Mouse (Mus musculus) G1E-ER4 (cell line): ENCODE results near the gene Gja6. TPM values are rescaled to one million over a fixed set of nuclear protein-coding genes. Genes with fewer than 3 reads are reported as not detected.

Experiments
- GATA1 ChIP-seq: IDR thresholded peaks from one replicate; pipeline ENCODE4 v1.8.0; 2012; ENCODE audit warnings: low read length, inconsistent platforms
- polyA plus RNA-seq: library from polyadenylated mRNA; stranded (reverse); fragments of >175 nt; gene quantifications from 2 replicates; pipeline ENCODE4 v1.2.3, GENCODE M21; 2012

Gja6 gene
- polyA plus RNA-seq: 0.23 and 0.27 TPM in 2 replicates

- TF ChIP-seq GATA1: no peak
These were observed at the start of gene Gja6 for GRCm38 (mm10) chrX:160906952-160907351. TSS of gene Gja6 (minus strand) at chrX:160907052.

DNA sequence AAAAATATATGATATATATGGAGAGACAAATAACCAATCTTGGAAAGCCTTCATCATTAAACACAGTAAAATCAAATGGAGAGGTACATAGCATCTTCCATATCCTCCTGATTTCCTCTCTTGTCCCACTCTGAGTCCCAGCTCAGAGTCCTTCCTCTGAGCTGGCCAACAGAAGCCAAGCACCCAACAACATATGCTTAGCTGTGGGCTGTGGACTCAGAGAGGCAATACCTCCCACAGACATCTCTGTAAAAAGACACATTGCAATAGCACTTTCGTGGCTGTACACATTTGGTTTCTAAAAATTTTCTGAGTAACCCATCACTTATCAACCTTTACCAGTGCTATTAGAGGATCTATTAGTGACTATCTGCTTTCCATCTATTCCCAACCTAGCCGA is 42.7 kb upstream of the Gja6 start:
- no peak for TF ChIP-seq GATA1

DNA sequence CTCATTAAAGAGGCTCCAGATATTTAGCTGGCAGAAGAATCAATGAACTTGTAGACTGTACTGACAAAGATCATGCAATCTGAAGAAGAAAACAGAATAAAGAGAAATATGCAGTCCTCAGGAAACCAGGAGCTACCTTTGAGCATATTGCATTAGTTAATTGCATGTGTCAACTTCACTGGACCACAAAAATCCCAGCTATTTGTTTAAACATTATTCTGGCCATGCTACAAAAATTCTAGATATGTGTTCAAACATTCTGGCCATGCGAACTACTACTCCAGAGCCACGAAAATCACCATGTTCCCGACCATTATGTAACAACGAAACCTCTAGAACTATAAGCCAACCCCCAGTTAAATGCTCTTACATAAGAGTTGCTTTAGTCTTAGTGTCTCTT is 37.9 kb upstream of the Gja6 start:
- TF ChIP-seq GATA1: no peak

GRCm38 (mm10) chrX:160935541-160935940 is 28.7 kb upstream of the Gja6 start:
- no peak for TF ChIP-seq GATA1

DNA sequence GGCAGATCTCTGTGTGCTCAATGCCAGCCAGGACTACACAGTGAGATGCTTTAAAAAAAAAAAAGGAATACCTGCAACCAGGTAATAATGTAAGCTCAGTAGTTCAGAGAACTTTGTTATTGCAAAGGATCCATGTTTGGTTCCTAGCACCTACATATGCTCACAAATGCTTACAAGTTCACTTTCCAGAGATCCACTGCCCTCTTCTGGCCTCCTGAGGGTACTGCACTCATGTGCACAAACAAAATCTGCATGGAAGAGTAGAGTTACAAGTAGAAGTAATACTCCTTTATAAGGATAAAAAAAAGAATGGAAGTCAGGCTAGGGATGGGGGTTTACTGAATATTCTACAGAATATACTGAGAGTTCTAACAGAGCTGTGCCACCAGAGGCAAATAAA is 23.8 kb upstream of the Gja6 start:
- TF ChIP-seq GATA1: no peak

DNA sequence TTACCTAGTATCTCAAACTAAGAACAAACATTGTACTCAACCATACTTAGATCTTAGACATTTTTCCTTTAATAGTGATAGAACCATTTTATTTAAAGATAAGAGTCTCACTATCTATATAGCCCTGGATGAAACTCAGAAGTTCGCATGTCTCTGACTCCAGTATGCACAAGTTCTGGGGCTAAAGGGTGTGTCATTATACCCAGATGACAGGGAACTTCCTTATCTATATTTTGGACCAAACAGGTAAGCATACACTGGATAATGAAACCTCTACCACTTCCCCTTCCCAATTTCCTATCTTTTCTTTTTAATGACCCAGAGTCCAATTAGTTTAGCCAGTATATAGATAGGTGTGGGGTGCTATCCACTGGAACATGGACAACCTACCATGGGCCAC is 22.0 kb upstream of the Gja6 start:
- no peak for TF ChIP-seq GATA1

GRCm38 (mm10) chrX:160919022-160919637 is 12.3 kb upstream of the Gja6 start:
- TF ChIP-seq GATA1: no peak

DNA sequence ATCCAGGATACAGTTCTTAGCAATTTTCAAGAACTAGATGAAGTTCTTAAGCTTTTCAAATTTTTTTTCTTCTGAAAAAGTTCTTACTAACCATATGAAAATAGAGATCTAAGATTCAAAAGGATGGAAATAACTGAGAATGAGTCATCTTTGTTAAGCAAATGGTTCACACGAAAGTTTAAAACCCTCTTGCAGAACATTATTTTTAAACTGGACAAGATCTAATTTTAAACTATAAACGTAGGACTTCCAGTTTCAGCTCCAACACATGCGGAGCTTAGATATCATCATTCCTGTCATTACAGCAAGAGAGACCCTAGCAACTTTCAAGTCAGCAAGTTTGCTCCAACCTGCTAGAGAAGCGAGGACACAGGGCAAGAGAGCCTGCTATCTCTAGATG is 375 bp downstream of the Gja6 start:
- TF ChIP-seq GATA1: no peak

GRCm38 (mm10) chrX:160905913-160906312 is 939 bp downstream of the Gja6 start:
- TF ChIP-seq GATA1: no peak

- TF ChIP-seq GATA1: peak; percentile 65
These were observed 1.7 kb downstream of the Gja6 start for GRCm38 (mm10) chrX:160905041-160905678.

- TF ChIP-seq GATA1: no peak
These were observed 5.7 kb downstream of the Gja6 start for GRCm38 (mm10) chrX:160901118-160901517.

DNA sequence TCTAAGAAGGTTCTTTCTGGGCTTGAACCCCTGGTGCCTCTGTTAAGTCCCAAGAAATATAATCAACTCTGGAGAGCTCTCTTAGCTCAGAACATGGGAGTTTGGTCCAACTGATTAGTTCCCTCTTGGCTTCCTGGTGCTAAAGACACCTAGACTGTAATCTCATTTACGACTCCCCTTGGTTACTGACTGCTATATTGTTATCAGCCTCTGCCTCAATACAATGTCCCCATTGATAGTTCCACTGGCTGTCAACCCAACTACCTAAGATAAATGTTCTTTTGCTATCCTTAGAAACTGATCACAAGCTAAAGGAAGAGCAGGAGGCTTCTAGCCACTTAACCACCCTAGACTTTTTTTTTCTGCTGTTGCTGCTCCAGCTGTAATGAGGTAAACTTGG is 14.8 kb downstream of the Gja6 start:
- no peak for TF ChIP-seq GATA1

GRCm38 (mm10) chrX:160886301-160886700 is 20.6 kb downstream of the Gja6 start:
- no peak for TF ChIP-seq GATA1

DNA sequence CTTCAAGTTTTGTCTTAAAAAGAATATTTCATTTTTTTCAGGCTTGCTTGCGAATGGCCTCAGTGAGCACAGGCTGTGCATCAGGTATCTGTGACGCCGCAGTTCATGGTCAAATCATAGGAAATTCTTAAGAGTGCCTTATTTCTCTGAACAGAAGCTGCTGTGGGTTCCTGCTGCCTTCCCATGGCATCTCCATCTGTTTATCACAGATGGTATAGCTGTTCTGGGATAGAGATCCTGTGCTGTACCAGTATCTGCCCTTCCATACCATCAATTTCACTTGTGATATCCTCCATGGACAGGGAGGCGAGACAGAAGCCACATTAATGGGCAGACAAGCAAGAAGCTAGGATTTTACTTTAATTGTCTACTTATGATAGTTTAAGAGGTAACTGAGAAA is 40.3 kb downstream of the Gja6 start:
- no peak for TF ChIP-seq GATA1

GRCm38 (mm10) chrX:160865022-160865421 is 41.8 kb downstream of the Gja6 start:
- TF ChIP-seq GATA1: no peak

DNA sequence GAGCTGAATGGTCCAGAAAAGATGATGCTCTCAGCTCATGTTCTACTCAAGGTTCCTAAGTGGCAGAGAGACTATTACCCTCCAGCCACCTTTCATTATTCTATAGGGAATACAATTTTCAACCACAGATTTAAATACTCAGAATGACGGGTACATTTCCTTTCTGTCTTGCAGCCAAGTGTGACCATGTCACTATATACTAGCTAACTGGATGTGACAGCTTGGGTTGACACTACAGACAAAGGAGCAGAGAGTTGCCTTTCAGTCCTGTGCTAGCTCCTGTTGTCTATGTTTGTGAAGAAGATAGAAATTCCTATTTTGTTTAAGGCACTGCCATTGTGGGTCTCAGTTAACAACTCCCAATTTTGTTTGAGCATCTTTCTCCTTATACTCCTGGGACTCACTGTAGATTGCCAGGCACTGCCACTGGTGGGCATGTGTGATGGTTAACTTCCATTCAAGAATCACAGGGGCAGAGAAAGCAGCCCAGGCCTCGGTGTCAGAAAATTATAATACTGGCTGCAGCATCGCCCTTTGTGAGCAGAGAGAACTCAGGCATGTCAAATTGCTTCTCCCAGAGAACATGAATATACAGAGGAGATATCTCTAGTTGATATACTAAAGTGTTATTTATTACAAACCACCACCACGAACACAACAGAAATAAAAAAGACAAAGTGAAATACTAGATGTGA is 43.0 kb downstream of the Gja6 start:
- TF ChIP-seq GATA1: no peak

Other genes starting within 250 kb of the Gja6 start
- not detected in 2 replicates for gene Ppef1, start 171.3 kb downstream of the Gja6 start, polyA plus RNA-seq
- not detected in 2 replicates for gene Rs1, start 139.0 kb downstream of the Gja6 start, polyA plus RNA-seq
- gene Cdkl5, start 87.7 kb upstream of the Gja6 start, polyA plus RNA-seq: 0.11 and 0.21 TPM in 2 replicates
- gene Scml2, start 210.1 kb upstream of the Gja6 start, polyA plus RNA-seq: 0.71 and 1.1 TPM in 2 replicates